Mouse (Mus musculus): ENCODE data around the gene Siah3.

GRCm38 (mm10) chr14:75461770-75462169 is 6.0 kb downstream of the Siah3 start:
- TF ChIP-seq GATA1 (IDR thresholded peaks at IDR 0.05; ENCODE audit: borderline replicate concordance, low read length) (no peak), FLI1 (IDR thresholded peaks at IDR 0.05; ENCODE audit: low read length) (no peak)
